In genomic region chr17:78710258-78710657, GRCm38 (mm10) we compare ENCODE assay signal across 22 mouse cellular contexts. TPM values are rescaled to one million over a fixed set of nuclear protein-coding genes. Genes with fewer than 3 reads are reported as not detected.
DNase-seq lines count a peak whose midpoint lies in the region; ATAC-seq and TF ChIP-seq lines count a peak whose summit lies in the region.
"Had no signal": no experiment of that assay in that cellular context is flagged by ENCODE, and none has a peak within 500 bp of the region (broad histone marks: within the 10 kb centered on the region; RNA-seq: fewer than 3 reads in every experiment).

No protein-coding gene starts in this region.

- H3K27ac ChIP-seq in midbrain, embryonic 14.5 days (replicated peaks; ENCODE audit: low read depth, low read length) = no peak overlapping the region
- no peak overlapping the region for H3K27ac ChIP-seq in hindbrain, postnatal 0 days

- TF ChIP-seq CTCF in Patski (IDR thresholded peaks at IDR 0.05) = no peak
- no peak for TF ChIP-seq CTCF in hindbrain, postnatal 0 days (IDR thresholded peaks at IDR 0.05; ENCODE audit: low read depth)

- no peaks in the 10 kb centered on the region for H3K36me3 ChIP-seq in midbrain, embryonic 14.5 days (ENCODE audit: control insufficient read depth, insufficient read depth, low read length)
- H3K36me3 ChIP-seq in hindbrain, postnatal 0 days (ENCODE audit: insufficient read depth, low read length) = no peaks in the 10 kb centered on the region

- ATAC-seq in Patski = peak; percentile 51
- ATAC-seq in midbrain, embryonic 14.5 days (ENCODE audit: low FRiP score, low TSS enrichment) = no peak
- no peak for ATAC-seq in hindbrain, postnatal 0 days
- ATAC-seq: activated CD4-positive, CD25-positive, alpha-beta regulatory T cell, adult 4 months; CD4-positive, CD25-positive, alpha-beta regulatory T cell, adult 4 months had no signal

- CTCF ChIA-PET in Patski (lab: Charles Lee) = interaction anchor here (1.5 to 1.6 kb wide), 2 partner anchors 9 to 10 kb away, joined by 3 to 7 read pairs; no protein-coding TSS in a partner anchor

- H3K4me1 ChIP-seq in midbrain, embryonic 14.5 days (ENCODE audit: control insufficient read depth, insufficient read depth, low read length) = no peaks in the 10 kb centered on the region
- no peaks in the 10 kb centered on the region for H3K4me1 ChIP-seq in hindbrain, postnatal 0 days (ENCODE audit: insufficient read depth, low read length)

- H3K9me3 ChIP-seq in midbrain, embryonic 14.5 days (ENCODE audit: control insufficient read depth, low read length) = no peaks in the 10 kb centered on the region
- no peaks in the 10 kb centered on the region for H3K9me3 ChIP-seq in hindbrain, postnatal 0 days (ENCODE audit: low read length)

- H3K4me2 ChIP-seq in midbrain, embryonic 14.5 days (ENCODE audit: low read length) = no peak overlapping the region
- no peak overlapping the region for H3K4me2 ChIP-seq in hindbrain, postnatal 0 days (ENCODE audit: low read depth, low read length)

- 85% methylated on average over 2 of the region's 2 CpGs for WGBS in midbrain, embryonic 14.5 days
- 84% methylated on average over 2 of the region's 2 CpGs for WGBS in hindbrain, postnatal 0 days

- peak; percentile 69 for DNase-seq in Muller cell, postnatal 12 days (ENCODE audit: inconsistent ontology term)
- DNase-seq in Patski (ENCODE audit: low read depth, low spot score) (no peak), R1 (ENCODE audit: low read depth, low spot score) (peak; percentile 23)
- DNase-seq in testis, postnatal 14 days (ENCODE audit: low spot score) = no peak
- DNase-seq in midbrain, embryonic 14.5 days = no peak
- no peak for DNase-seq in hindbrain, postnatal 0 days (ENCODE audit: low spot score)
- DNase-seq: adrenal gland, adult 2 months; adrenal gland, adult 8-10 months; adrenal gland, postnatal 10 days; adrenal gland, postnatal 14 days; adrenal gland, postnatal 25 days; adrenal gland, postnatal 36 days; B cell, adult 2 months; cerebellum, adult 11 months; cerebellum, adult 11-12 months; cerebellum, adult 18-20 months; cerebellum, adult 2 months; cerebellum, adult 8-10 months; cerebellum, adult 9-10 months had no signal

- H3K9ac ChIP-seq in midbrain, embryonic 14.5 days (replicated peaks; ENCODE audit: low read length) = no peak overlapping the region
- H3K9ac ChIP-seq in hindbrain, postnatal 0 days (replicated peaks; ENCODE audit: low read length) = no peak overlapping the region

- POLR2A ChIA-PET in Patski (lab: Charles Lee) = interaction anchor here (1.1 kb wide), 1 partner anchor 11 kb away, joined by 4 read pairs; no protein-coding TSS in a partner anchor

- H3K27me3 ChIP-seq in Patski = no peaks in the 10 kb centered on the region
- H3K27me3 ChIP-seq in midbrain, embryonic 14.5 days (ENCODE audit: control insufficient read depth, insufficient read depth, low read length) = no peaks in the 10 kb centered on the region
- no peaks in the 10 kb centered on the region for H3K27me3 ChIP-seq in hindbrain, postnatal 0 days (ENCODE audit: insufficient read depth, low read length)
- H3K27me3 ChIP-seq: CH12.LX had no signal

- no peak overlapping the region for H3K4me3 ChIP-seq in midbrain, embryonic 14.5 days (replicated peaks; ENCODE audit: low read depth, low read length)
- H3K4me3 ChIP-seq in hindbrain, postnatal 0 days (ENCODE audit: low read length) = no peak overlapping the region

- in situ Hi-C loops in Patski (cut with MboI; ENCODE audit: low pct_unique_long_range_greater_than_20kb) = no loop called here

RNA-seq across cellular contexts. Expression of gene Strn, which starts 26.7 kb away (rescaled TPM):
- polyA plus RNA-seq in Patski (2021) = 21.3 TPM
- polyA plus RNA-seq in midbrain, embryonic 14.5 days (2014; fragmentation: Nextera tagmentation; extraction: Ambion mirVana) = 6.2 and 8.2 TPM in 2 replicates
- total RNA-seq in hindbrain, postnatal 0 days (2014; rRNA removed) = 21.3 and 22.2 TPM in 2 replicates
- 4.4 and 4.5 TPM in 2 replicates for polyA plus RNA-seq in hindbrain, postnatal 0 days (2015; fragmentation: Nextera tagmentation; extraction: Ambion mirVana)

Comparison
In these comparisons a context has a peak if more than half of its experiments do, and no peak if none do; other contexts are left out.
1. DNase-seq: peak in Muller cell, postnatal 12 days (single experiment) and R1 (single experiment); none in Patski (single experiment), testis, postnatal 14 days (single experiment), midbrain, embryonic 14.5 days (single experiment) and hindbrain, postnatal 0 days (single experiment).